Mouse (Mus musculus) midbrain, embryonic 11.5 days (tissue): ENCODE results near the gene Foxo6. TPM values are rescaled to one million over a fixed set of nuclear protein-coding genes. Genes with fewer than 3 reads are reported as not detected.

Experiments used
- ATAC-seq: fragments of 200-750 bp; cut with Nextera tagmentation; 2 replicates; pipeline ENCODE4 v1.8.0; 2017; ENCODE audit warnings: moderate TSS enrichment, moderate library complexity; ENCODE audit not compliant: low FRiP score
- DNase-seq: peaks from one replicate; pipeline ENCODE4 v3.0.0; 2015; ENCODE audit warnings: low spot score; ENCODE audit errors: missing footprints
- H3K27ac ChIP-seq: fragments of 300-500 bp; sonication (generic); 2 replicates; pipeline ENCODE4 v1.5.1; 2014; ENCODE audit warnings: low read depth, low read length
- H3K27me3 ChIP-seq: fragments of 300-500 bp; sonication (generic); 2 replicates; pipeline ENCODE4 v1.6.1; 2014; ENCODE audit warnings: mild to moderate bottlenecking, low read length, moderate library complexity, mixed read lengths; ENCODE audit not compliant: control insufficient read depth, insufficient read depth
- H3K36me3 ChIP-seq: fragments of 300-500 bp; sonication (generic); 2 replicates; pipeline ENCODE4 v1.6.1; 2014; ENCODE audit warnings: mild to moderate bottlenecking, low read length, moderate library complexity, mixed read lengths; ENCODE audit not compliant: control insufficient read depth, insufficient read depth
- H3K4me1 ChIP-seq: fragments of 300-500 bp; sonication (generic); 2 replicates; pipeline ENCODE4 v1.6.1; 2014; ENCODE audit warnings: low read length; ENCODE audit not compliant: control insufficient read depth, insufficient read depth
- H3K4me2 ChIP-seq: fragments of 300-500 bp; sonication (generic); 2 replicates; pipeline ENCODE4 v1.6.1; 2014; ENCODE audit warnings: mild to moderate bottlenecking, moderate library complexity
- H3K4me3 ChIP-seq: fragments of 300-500 bp; sonication (generic); 2 replicates; pipeline ENCODE4 v1.5.1; 2014; ENCODE audit warnings: low read depth, low read length
- H3K9ac ChIP-seq: fragments of 300-500 bp; sonication (generic); 2 replicates; pipeline ENCODE4 v1.6.1; 2014; ENCODE audit warnings: low read length
- H3K9me3 ChIP-seq: fragments of 300-500 bp; sonication (generic); 2 replicates; pipeline ENCODE4 v1.6.1; 2016; ENCODE audit warnings: low read length; ENCODE audit not compliant: control insufficient read depth
- WGBS: fragments of 180-500 bp; shearing (Covaris S2); extraction: QIAGEN DNeasy Blood & Tissue Kit; methylation state at CpG from one replicate; pipeline ENCODE4 v1.1.7; 2014; 5-methylcytosine and 5-hydroxymethylcytosine counted together
- polyA plus RNA-seq: library from polyadenylated mRNA; unstranded; fragments of >200 nt; fragmentation: Nextera tagmentation; extraction: Ambion mirVana; gene quantifications from 2 replicates; pipeline ENCODE4 v1.2.1, GENCODE M21; 2014

Gene Foxo6
- polyA plus RNA-seq, 1 experiment from 2014 or later = 0.25 TPM

GRCm38 (mm10) chr4:120277255-120277928 lies 9.8 kb downstream of the Foxo6 start:
- WGBS = 35% methylated on average over 4 of the region's 4 CpGs
- H3K4me2 ChIP-seq = no peak overlapping the region
- H3K9me3 ChIP-seq = no peaks in the 10 kb centered on the region
- no peak overlapping the region for H3K4me3 ChIP-seq
- peaks cover 8% of the 10 kb centered on the region for H3K4me1 ChIP-seq
- H3K27ac ChIP-seq = no peak overlapping the region
- no peak for ATAC-seq
- peaks cover 11% of the 10 kb centered on the region for H3K27me3 ChIP-seq
- no peaks in the 10 kb centered on the region for H3K36me3 ChIP-seq
- H3K9ac ChIP-seq = no peak overlapping the region
- peak; percentile 76 for DNase-seq

- Histone ChIP-seq H3K27ac (no peak overlapping the region), H3K27me3 (peaks cover 13% of the 10 kb centered on the region), H3K4me3 (no peak overlapping the region), H3K36me3 (no peaks in the 10 kb centered on the region), H3K9me3 (no peaks in the 10 kb centered on the region), H3K9ac (no peak overlapping the region), H3K4me1 (peaks cover 6% of the 10 kb centered on the region), H3K4me2 (no peak overlapping the region)
- ATAC-seq (no peak), DNase-seq (peak; percentile 2)
- 69% methylated on average over 9 of the region's 9 CpGs for WGBS
Observed at GRCm38 (mm10) chr4:120275487-120275886, 11.7 kb downstream of the Foxo6 start.

DNA sequence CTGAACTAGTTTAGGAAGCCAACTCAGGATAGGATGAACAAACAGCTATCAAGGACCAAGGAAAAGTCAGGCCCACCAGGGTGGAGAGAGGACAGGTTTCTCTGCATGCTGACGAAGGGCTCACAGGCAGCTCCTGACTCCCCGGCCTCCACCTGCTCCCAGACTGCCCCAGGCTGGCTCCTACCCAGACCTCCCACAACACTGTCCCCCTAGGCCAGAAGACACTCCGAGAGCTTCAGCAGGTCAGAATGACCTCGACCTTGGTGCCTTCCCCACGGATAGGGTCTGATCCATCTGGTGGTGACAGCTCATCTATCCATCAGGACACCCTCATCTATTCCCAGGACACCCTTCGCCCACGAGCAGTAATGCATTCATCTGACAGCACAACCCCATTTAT lies 13.6 kb downstream of the Foxo6 start:
- H3K27ac ChIP-seq = no peak overlapping the region
- WGBS = 71% methylated on average over 7 of the region's 7 CpGs
- no peaks in the 10 kb centered on the region for H3K9me3 ChIP-seq
- ATAC-seq (no peak), DNase-seq (peak; percentile 65)
- peaks cover 8% of the 10 kb centered on the region for H3K4me1 ChIP-seq
- H3K27me3 ChIP-seq = peaks cover 32% of the 10 kb centered on the region
- H3K9ac ChIP-seq = no peak overlapping the region
- no peak overlapping the region for H3K4me2 ChIP-seq
- no peak overlapping the region for H3K4me3 ChIP-seq
- H3K36me3 ChIP-seq = no peaks in the 10 kb centered on the region

DNA sequence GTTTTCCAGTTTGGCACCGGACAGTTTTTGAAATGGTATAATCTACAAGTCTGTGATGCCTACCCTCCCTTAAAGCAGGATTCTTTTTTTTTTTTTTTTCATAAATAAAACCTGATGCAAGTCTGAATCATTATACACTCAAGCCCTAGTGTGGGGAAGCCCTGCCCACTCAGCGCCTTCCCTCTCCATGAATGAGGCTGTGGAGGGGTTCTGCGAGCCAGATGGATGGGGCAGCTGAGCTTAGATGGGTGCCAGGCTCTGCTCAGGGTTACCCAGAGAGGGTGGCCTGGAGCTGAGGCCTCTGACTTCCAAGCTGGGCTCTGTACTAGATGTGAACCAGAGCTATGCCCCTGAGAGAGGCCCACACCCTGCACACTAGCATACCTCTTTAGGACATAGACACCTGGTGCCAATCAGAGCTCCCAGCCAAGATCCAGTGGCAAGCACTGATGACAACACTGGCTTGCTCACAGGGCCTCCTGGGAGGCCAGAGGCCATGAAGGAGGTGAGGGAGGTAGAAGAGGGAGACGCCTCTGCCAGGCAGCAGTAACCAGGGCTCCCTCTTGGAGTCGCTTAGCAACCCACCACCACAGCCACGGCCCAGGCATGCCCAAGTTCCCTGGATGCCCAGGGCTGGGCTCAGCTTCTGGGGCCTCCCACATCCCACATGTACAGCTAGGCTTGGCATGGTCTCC lies 15.1 kb downstream of the Foxo6 start:
- H3K9me3 ChIP-seq = no peaks in the 10 kb centered on the region
- ATAC-seq (no peak), DNase-seq (no peak)
- H3K9ac ChIP-seq = no peak overlapping the region
- 77% methylated on average over 6 of the region's 6 CpGs for WGBS
- H3K27me3 ChIP-seq = peaks cover 48% of the 10 kb centered on the region
- H3K4me2 ChIP-seq = no peak overlapping the region
- no peak overlapping the region for H3K27ac ChIP-seq
- H3K36me3 ChIP-seq = no peaks in the 10 kb centered on the region
- H3K4me3 ChIP-seq = no peak overlapping the region
- peaks cover 9% of the 10 kb centered on the region; the same call in 1 of the 2 replicates for H3K4me1 ChIP-seq

GRCm38 (mm10) chr4:120271208-120271607 lies 15.9 kb downstream of the Foxo6 start:
- Histone ChIP-seq H3K27ac (no peak overlapping the region), H3K4me3 (no peak overlapping the region), H3K36me3 (no peaks in the 10 kb centered on the region), H3K9ac (no peak overlapping the region), H3K9me3 (no peaks in the 10 kb centered on the region), H3K27me3 (peaks cover 56% of the 10 kb centered on the region), H3K4me2 (no peak overlapping the region), H3K4me1 (peaks cover 9% of the 10 kb centered on the region; the same call in 1 of the 2 replicates)
- 61% methylated on average over 8 of the region's 8 CpGs for WGBS
- ATAC-seq (no peak), DNase-seq (no peak)

- no peak overlapping the region for H3K4me2 ChIP-seq
- no peak overlapping the region for H3K27ac ChIP-seq
- H3K36me3 ChIP-seq = no peaks in the 10 kb centered on the region
- DNase-seq = no peak
- 39% methylated on average over 4 of the region's 4 CpGs for WGBS
- no peaks in the 10 kb centered on the region for H3K9me3 ChIP-seq
- no peak overlapping the region for H3K4me3 ChIP-seq
- no peak for ATAC-seq
- H3K4me1 ChIP-seq = peaks cover 9% of the 10 kb centered on the region; the same call in 1 of the 2 replicates
- no peak overlapping the region for H3K9ac ChIP-seq
- peaks cover 59% of the 10 kb centered on the region for H3K27me3 ChIP-seq
Observed at GRCm38 (mm10) chr4:120270937-120271199, 16.3 kb downstream of the Foxo6 start.

DNA sequence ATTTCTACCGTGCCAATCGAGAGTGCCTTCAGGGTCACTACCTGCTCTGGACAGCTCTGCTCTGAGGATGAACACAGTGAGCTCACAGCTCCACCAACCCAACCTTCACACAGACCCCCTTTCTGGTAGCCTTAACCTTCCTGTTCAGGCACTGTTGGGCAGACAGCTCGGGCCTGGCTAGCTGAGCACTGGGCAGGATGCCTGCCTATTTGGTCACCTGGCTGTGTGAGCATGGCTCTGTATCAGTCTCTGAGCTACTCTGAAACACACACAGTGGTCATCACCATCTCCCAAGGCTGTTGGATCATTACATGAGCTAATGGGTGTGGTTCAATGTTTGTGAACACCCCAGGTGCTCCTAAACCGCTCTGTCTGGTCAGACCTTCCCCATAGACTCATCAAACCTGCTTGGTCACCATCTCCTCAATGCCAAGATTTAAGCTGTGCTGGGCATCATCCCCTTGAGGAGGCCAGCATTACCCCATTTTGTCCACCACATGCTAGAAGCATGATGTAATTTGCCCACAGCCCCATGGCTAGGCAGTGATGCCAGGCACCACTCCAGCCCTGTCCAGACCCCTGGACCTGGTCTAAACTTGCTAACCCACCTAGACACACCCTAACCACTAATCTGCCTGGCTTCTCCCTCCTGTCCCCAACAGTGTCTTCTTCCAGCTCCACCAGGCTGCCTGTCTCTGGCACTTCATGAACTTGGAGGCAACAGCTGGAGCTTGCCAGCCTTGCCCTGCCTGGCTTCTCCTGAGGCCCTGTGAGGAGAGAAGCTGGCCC lies 16.8 kb downstream of the Foxo6 start:
- no peak overlapping the region for H3K9ac ChIP-seq
- 73% methylated on average over 4 of the region's 4 CpGs for WGBS
- peaks cover 65% of the 10 kb centered on the region for H3K27me3 ChIP-seq
- no peaks in the 10 kb centered on the region for H3K9me3 ChIP-seq
- H3K4me2 ChIP-seq = no peak overlapping the region
- ATAC-seq = no peak
- DNase-seq = no peak
- no peak overlapping the region for H3K27ac ChIP-seq
- no peak overlapping the region for H3K4me3 ChIP-seq
- no peaks in the 10 kb centered on the region for H3K36me3 ChIP-seq
- peaks cover 9% of the 10 kb centered on the region; the same call in 1 of the 2 replicates for H3K4me1 ChIP-seq

GRCm38 (mm10) chr4:120269426-120269825 lies 17.7 kb downstream of the Foxo6 start:
- Histone ChIP-seq H3K9me3 (no peaks in the 10 kb centered on the region), H3K36me3 (no peaks in the 10 kb centered on the region), H3K27me3 (peaks cover 72% of the 10 kb centered on the region), H3K27ac (no peak overlapping the region), H3K4me3 (no peak overlapping the region), H3K4me2 (no peak overlapping the region), H3K9ac (no peak overlapping the region), H3K4me1 (peaks cover 9% of the 10 kb centered on the region; the same call in 1 of the 2 replicates)
- WGBS = 15% methylated on average over 9 of the region's 9 CpGs
- DNase-seq (no peak), ATAC-seq (no peak)
